Mouse (Mus musculus): ENCODE measurements at regions not wholly inside any gene's neighbourhood (a gene's known extent, or its start where the extent isn't known, plus 50 kb on each side); places are given as distances from the start of the nearest gene placed in this dataset.

DNA sequence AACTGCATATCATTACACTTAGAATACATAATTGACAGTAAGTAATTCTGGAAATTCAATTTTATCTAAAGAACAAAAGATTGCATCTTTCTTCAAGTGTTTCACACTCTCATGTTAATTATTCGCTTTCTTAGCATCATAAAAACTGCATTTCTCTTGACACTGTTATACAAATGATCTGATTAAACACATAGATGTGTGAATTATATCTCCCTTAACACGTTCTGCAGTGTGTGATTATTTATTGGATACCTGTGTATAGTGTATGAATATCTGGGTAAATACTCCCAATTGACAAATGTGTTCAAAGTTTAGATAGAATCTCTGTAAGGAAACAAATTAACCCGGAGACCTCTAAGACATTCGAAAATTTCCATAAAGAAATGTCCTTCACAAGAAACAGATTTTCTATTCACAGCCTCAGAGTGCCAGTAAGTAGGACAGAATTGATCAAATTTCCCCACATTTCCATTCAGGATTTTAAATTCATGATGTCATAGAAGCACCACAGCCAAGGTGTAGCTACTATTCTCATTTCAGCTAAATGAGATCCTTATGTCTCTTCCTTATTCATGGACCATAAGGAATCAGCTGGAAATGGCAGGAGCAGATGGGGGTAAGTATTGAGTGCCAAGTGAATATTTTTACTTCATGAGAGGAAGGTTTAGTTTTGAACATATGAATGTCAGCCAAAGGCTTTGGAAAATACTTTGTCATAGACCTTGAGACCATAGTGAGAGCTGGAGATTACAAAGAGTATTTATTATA, 2231.6 kb downstream of the Pcdh9 start:
- intact Hi-C loops (cut with DNase I), result no loop called here
- DNase-seq, result no peak

GRCm38 (mm10) chr14:91656011-91656410, 2234.5 kb downstream of the Pcdh9 start:
- no peak for DNase-seq

DNA sequence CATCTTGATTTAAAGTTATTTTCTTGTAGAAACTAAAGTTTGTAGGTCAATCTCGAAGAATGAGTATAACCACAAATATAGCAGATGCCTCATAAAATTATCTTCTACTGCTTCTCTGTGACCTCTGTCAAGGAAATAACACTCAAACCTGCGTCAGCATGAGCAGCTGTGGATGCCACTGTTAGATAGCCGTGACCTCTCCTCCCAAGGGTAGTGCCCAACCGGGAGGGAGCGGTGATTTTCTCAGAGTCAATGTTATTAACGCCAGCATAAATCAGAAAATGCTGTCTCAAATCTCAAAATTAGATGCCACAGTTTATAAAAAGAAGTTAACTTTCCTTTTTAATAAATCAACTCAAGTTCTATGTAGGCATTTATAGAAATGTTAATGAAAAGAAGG, 2259.5 kb downstream of the Pcdh9 start:
- intact Hi-C loops (cut with DNase I), result no loop called here
- no peak for DNase-seq

More at GRCm38 (mm10) chr14:91656011-91656410, 2234.5 kb downstream of the Pcdh9 start:
- intact Hi-C loops (cut with DNase I), result no loop called here

DNA sequence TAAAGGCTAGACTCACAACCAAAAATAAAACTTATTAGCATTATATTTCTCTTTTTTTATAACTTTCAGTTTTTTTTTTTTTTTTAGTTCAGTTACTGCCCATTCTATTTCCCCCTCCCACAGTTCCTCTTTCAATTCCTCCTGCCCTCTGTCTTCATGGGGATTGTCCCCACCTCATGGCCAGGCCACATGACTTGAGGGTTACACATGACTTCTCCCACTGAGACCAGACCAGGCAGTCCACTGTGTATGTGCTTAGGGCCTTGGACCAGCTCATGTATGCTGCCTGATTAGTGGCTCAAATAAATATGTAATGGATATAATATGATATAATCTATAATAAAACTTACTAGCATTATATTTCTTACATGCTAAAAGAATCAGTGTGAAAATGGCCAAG, 2276.1 kb downstream of the Pcdh9 start:
- no peak for DNase-seq
- intact Hi-C loops (cut with DNase I), result no loop called here

- intact Hi-C loops (cut with DNase I), result no loop called here
- DNase-seq, result peak; percentile 16 to 18
These were observed 2285.9 kb downstream of the Pcdh9 start for GRCm38 (mm10) chr14:91604570-91604969.

- intact Hi-C loops (cut with DNase I), result no loop called here
- DNase-seq, result no peak
These were observed 2308.0 kb downstream of the Pcdh9 start for GRCm38 (mm10) chr14:91582462-91582861.

DNA sequence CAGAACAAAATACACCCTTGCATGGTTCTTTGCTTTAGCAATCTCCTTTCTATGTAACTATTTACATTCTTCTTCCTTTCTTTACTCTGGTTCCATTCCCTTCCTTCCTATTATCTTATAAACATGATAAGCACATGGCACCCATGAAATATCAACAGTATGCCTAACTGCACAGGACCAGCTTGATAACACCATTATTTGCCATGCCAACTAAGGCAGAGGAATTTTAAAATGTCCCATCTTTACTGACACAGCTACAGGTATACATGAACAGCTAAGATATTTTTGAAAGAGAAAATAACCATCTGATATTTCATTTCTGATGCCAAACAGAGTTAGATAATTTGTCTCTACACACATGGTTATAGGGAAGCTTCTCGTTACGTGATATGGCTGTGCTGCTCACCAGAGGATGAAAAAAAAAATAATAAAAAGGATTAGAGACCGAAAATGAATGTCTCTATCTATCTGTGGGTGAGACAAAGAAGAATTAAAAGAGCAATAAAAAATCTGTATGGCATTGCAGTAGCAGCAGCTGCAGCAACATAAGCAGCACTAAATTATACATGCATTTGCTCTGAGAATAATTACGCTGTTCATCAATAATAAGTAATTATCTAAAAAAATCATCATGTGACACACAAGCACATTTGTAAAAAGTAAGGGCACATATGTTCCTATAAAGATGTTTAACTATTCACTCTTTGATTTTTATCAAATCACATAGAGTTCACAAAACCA, 2308.6 kb downstream of the Pcdh9 start:
- intact Hi-C loops (cut with DNase I), result no loop called here
- DNase-seq, result no peak

DNA sequence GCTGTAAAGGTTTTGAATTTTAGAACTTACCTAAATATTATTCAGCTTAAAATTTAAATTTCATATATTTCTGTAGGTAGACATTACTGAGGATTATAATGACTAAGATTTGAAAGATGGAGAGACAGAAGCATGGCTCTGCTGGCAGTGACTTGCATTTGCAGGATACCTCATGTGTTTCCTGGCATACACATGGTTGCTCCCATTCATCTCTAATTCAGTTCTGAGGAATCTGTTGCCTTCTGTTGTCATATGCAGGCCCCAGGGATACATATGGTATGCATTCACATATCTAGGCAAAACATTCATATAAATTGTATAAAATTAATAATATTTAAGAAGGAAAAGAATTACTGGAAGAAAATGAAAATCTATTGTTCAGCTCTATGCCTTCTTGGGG, 2321.4 kb downstream of the Pcdh9 start:
- intact Hi-C loops (cut with DNase I), result no loop called here

GRCm38 (mm10) chr14:91539181-91539580, 2351.3 kb downstream of the Pcdh9 start:
- no peak for DNase-seq
- intact Hi-C loops (cut with DNase I), result no loop called here

More for the DNA sequence above, 2321.4 kb downstream of the Pcdh9 start:
- no peak for DNase-seq

GRCm38 (mm10) chr14:91534931-91535330, 2355.5 kb downstream of the Pcdh9 start:
- intact Hi-C loops (cut with DNase I), result no loop called here
- no peak for DNase-seq

DNA sequence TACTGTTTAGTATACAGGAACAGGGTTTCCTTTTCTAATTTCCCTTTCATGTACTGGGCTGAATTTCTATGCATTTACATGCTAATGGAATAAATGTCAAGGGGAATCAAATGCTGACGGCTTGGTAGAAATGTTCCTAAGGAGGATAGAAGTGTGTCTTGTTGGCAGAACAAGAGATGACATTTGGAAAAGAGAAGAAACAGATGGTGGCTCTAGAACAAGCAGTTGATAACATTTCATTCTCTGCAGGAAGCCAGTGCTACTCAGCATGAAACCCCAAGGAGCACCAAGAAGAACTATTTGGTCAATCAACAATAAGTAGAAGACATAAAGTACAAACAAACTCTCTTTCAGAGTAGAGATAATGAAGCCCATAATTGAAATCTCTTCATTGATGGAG, 2392.0 kb downstream of the Pcdh9 start:
- no peak for DNase-seq
- intact Hi-C loops (cut with DNase I), result no loop called here

GRCm38 (mm10) chr14:91478358-91478870, 2412.1 kb downstream of the Pcdh9 start:
- DNase-seq, result no peak
- intact Hi-C loops (cut with DNase I), result no loop called here

- intact Hi-C loops (cut with DNase I), result no loop called here
These were observed 2426.6 kb downstream of the Pcdh9 start for GRCm38 (mm10) chr14:91463910-91464309.

GRCm38 (mm10) chr14:91462671-91463070, 2427.8 kb downstream of the Pcdh9 start:
- intact Hi-C loops (cut with DNase I), result no loop called here
- DNase-seq, result no peak

More at GRCm38 (mm10) chr14:91463910-91464309, 2426.6 kb downstream of the Pcdh9 start:
- no peak for DNase-seq

DNA sequence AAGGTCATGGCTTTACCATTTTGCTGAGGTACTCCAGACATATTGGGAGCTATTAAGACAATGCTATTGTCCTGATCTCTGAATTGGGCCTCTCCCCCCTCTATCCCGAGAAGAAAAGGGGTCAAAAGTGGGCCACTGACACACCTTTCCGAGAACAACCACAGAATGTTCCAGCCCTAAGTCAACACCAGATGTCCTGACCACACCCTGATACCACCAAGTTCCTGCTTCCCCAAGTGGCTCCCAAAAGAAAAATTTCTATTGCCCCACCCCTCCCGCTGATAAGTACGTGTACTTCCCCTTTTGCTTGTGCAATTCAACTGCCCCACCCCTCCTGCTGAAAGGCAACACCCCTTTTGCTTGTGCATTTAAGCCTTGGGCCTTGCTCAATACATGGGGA, 2431.7 kb downstream of the Pcdh9 start:
- DNase-seq, result no peak
- intact Hi-C loops (cut with DNase I), result no loop called here

Data from heart, postnatal 10 days (tissue).